Mouse (Mus musculus) CH12.LX (cell line): ENCODE measurements around the gene Rpl3l. TPM values are rescaled to one million over a fixed set of nuclear protein-coding genes. Genes with fewer than 3 reads are reported as not detected.

Experiments
- DNase-seq: peaks from one replicate; pipeline ENCODE4 v3.0.0-alpha.2; 2013; ENCODE audit errors: extremely low read depth
- H3K27ac ChIP-seq: 2 replicates; pipeline ENCODE4 v1.5.1; 2012; ENCODE audit warnings: low read depth, mild to moderate bottlenecking, control low read depth, moderate library complexity; ENCODE audit not compliant: insufficient read depth
- H3K27me3 ChIP-seq: replicated peaks from 2 replicates; pipeline ENCODE3; 2012; ENCODE audit warnings: inconsistent platforms
- H3K36me3 ChIP-seq, 2 experiments: replicated peaks in 1 of 2; 2 replicates each; pipeline versions ENCODE3 to v1.6.1; 2012; ENCODE audit warnings: inconsistent platforms in 1 of 2, low read length in 1 of 2, mild to moderate bottlenecking in 1 of 2, mixed read lengths in 1 of 2, moderate library complexity in 1 of 2; ENCODE audit not compliant: control insufficient read depth in 1 of 2, insufficient read depth in 1 of 2
- H3K4me1 ChIP-seq, 2 experiments: 2 replicates each; pipeline ENCODE4 v1.6.1; 2012; ENCODE audit warnings: inconsistent platforms in 1 of 2, moderate library complexity in 1 of 2; ENCODE audit not compliant: insufficient read depth in 2 of 2, control insufficient read depth in 1 of 2
- H3K4me2 ChIP-seq: 2 replicates; pipeline ENCODE4 v1.6.1; 2012; ENCODE audit warnings: low read depth, mild to moderate bottlenecking, control low read depth; ENCODE audit not compliant: poor library complexity, insufficient read depth, severe bottlenecking
- H3K4me3 ChIP-seq, 3 experiments: fragments of 150-350 bp in 1 of 3; sonication (generic) in 1 of 3; replicated peaks in 1 of 3; 2 replicates each; pipeline versions ENCODE3 to v1.5.1; 2011 to 2012; ENCODE audit warnings: low read depth in 2 of 3, low read length in 2 of 3, mild to moderate bottlenecking in 2 of 3, moderate library complexity in 2 of 3, control low read depth in 1 of 3, improper control_type of control experiment in 1 of 3, inconsistent platforms in 1 of 3, mixed read lengths in 1 of 3; ENCODE audit not compliant: poor library complexity in 1 of 3
- H3K79me2 ChIP-seq: replicated peaks from 2 replicates; pipeline ENCODE4 v1.6.1; 2012; ENCODE audit warnings: mild to moderate bottlenecking, moderate library complexity; ENCODE audit not compliant: control insufficient read depth, poor library complexity, insufficient read depth, severe bottlenecking; ENCODE audit errors: extremely low read depth
- H3K9ac ChIP-seq: 2 replicates; pipeline ENCODE4 v1.6.1; 2012; ENCODE audit warnings: low read depth, mild to moderate bottlenecking, control low read depth, moderate library complexity; ENCODE audit not compliant: insufficient read depth
- H3K9me3 ChIP-seq: replicated peaks from 2 replicates; pipeline ENCODE3; 2012; ENCODE audit warnings: low read length, inconsistent platforms, mixed read lengths
- BHLHE40 ChIP-seq: IDR thresholded peaks from 2 replicates; pipeline ENCODE4 v1.6.1; 2011; ENCODE audit warnings: mild to moderate bottlenecking, low read depth, low read length, improper control_type of control experiment
- CHD2 ChIP-seq: IDR thresholded peaks from 2 replicates; pipeline ENCODE4 v1.6.1; 2011; ENCODE audit warnings: low read length, improper control_type of control experiment
- JUND ChIP-seq: conservative IDR thresholded peaks from 2 replicates; pipeline ENCODE4 v1.6.1; 2011; ENCODE audit warnings: low read depth, low read length, improper control_type of control experiment
- KAT2A ChIP-seq: IDR thresholded peaks from 2 replicates; pipeline ENCODE4 v1.6.1; 2012; ENCODE audit warnings: low read length, improper control_type of control experiment, inconsistent platforms; ENCODE audit not compliant: insufficient replicate concordance
- MAFK ChIP-seq: IDR thresholded peaks from 2 replicates; pipeline ENCODE4 v1.6.1; 2011; ENCODE audit warnings: low read length, improper control_type of control experiment; ENCODE audit not compliant: insufficient replicate concordance
- MXI1 ChIP-seq: IDR thresholded peaks from 2 replicates; pipeline ENCODE4 v1.6.1; 2011; ENCODE audit warnings: mild to moderate bottlenecking, low read depth, low read length, improper control_type of control experiment
- TCF12 ChIP-seq: IDR thresholded peaks from 2 replicates; pipeline ENCODE4 v1.6.1; 2014; ENCODE audit warnings: low read depth, mild to moderate bottlenecking, inconsistent platforms, low read length, improper control_type of control experiment
- UBTF ChIP-seq: IDR thresholded peaks from 2 replicates; pipeline ENCODE4 v1.6.1; 2012; ENCODE audit warnings: low read depth, mild to moderate bottlenecking, inconsistent platforms, low read length, improper control_type of control experiment, moderate library complexity
- ZC3H11A ChIP-seq: IDR thresholded peaks from 2 replicates; pipeline ENCODE4 v1.6.1; 2012; ENCODE audit warnings: low read depth, mild to moderate bottlenecking, inconsistent platforms, low read length, improper control_type of control experiment
- ZMIZ1 ChIP-seq: IDR thresholded peaks from 2 replicates; pipeline ENCODE4 v1.6.1; 2012; ENCODE audit warnings: low read depth, mild to moderate bottlenecking, inconsistent platforms, low read length, improper control_type of control experiment
- dilution Hi-C: fragments of 300-500 bp; cut with MboI; formaldehyde crosslinking; loops from 2 replicates; pipeline ENCODE4 v1.14.3; 2020; ENCODE audit warnings: low sequenced_read_pairs; ENCODE audit not compliant: extremely low pct_unique_long_range_greater_than_20kb, extremely low pct_ligation_motif_present
- in situ Hi-C: fragments of 300-500 bp; cut with MboI; formaldehyde crosslinking; loops from 3 replicates; pipeline ENCODE4 v1.14.3; 2019; ENCODE audit warnings: low sequenced_read_pairs, low pct_ligation_motif_present, low pct_unique_long_range_greater_than_20kb, mixed read lengths
- polyA plus RNA-seq: library from polyadenylated mRNA; unstranded; fragments of >175 nt; gene quantifications from 2 replicates; pipeline ENCODE4 v1.2.1, GENCODE M21; 2012; ENCODE audit warnings: low read depth; ENCODE audit not compliant: insufficient read length
- total RNA-seq, 2 experiments: library from RNA; depleted of rRNA; stranded (reverse); fragments of 300-350 nt in 1 of 2; fragments of >200 nt in 1 of 2; gene quantifications; 2 replicates each; pipeline ENCODE4 v1.2.3; 2012 to 2014

The Rpl3l gene
- total and polyA plus RNA-seq, 3 experiments: 0.91 TPM; not detected in 2

DNA sequence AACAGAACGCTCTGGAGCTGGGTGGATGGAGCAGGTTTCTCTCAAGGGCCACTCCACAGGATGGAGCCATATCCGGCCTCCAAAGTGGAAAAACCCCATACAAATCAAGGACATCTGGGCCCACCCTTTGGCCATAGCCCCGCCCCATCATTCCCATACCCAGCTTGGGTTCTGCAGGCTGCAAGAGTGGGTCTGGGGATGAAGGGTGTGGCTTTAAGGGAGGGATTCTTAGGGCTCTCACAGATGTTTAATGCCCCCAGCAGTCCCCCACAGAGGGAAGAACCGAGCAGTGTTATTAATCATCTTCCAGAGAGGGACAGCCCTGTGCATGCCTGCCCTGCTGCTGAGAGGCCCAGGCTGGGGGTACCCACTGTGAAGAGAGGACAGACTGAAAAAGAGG lies 19.4 kb downstream of the Rpl3l start:
- dilution Hi-C loops: no loop called here
- no peak for DNase-seq
- H3K27me3 ChIP-seq: peaks cover 52% of the 10 kb centered on the region

GRCm38 (mm10) chr17:24751528-24751927 lies 23.9 kb downstream of the Rpl3l start:
- Histone ChIP-seq H3K27me3 (peaks cover 86% of the 10 kb centered on the region), H3K4me1 (peaks cover 6 to 24% of the 10 kb centered on the region in 2 experiments), H3K27ac (no peak overlapping the region), H3K36me3 (no peaks in the 10 kb centered on the region), H3K4me2 (no peak overlapping the region), H3K4me3 (no peak overlapping the region), H3K9ac (no peak overlapping the region), H3K79me2 (no peaks in the 10 kb centered on the region), H3K9me3 (no peaks in the 10 kb centered on the region)
- DNase-seq: no peak
- dilution Hi-C loops: no loop called here
- TF ChIP-seq MAFK (no peak), ZC3H11A (no peak), MXI1 (no peak), UBTF (no peak), TCF12 (no peak), BHLHE40 (no peak), ZMIZ1 (no peak), KAT2A (no peak), JUND (no peak)
- in situ Hi-C loops: no loop called here

More for the DNA sequence above, 19.4 kb downstream of the Rpl3l start:
- TF ChIP-seq MXI1: no peak
- Histone ChIP-seq H3K4me3 (no peak overlapping the region), H3K27ac (no peak overlapping the region), H3K9ac (no peak overlapping the region), H3K4me2 (no peak overlapping the region), H3K36me3 (peaks cover 2 to 12% of the 10 kb centered on the region in 2 experiments), H3K4me1 (peaks cover 0 to 10% of the 10 kb centered on the region in 2 experiments; a peak in 1 of 4 replicates), H3K79me2 (no peaks in the 10 kb centered on the region), H3K9me3 (no peaks in the 10 kb centered on the region)
- in situ Hi-C loops: no loop called here

- DNase-seq: no peak
- H3K4me1 ChIP-seq: peaks cover 6 to 14% of the 10 kb centered on the region in 2 experiments
- H3K9me3 ChIP-seq: no peaks in the 10 kb centered on the region
- dilution Hi-C loops (no loop called here), in situ Hi-C loops (no loop called here)
- peak within 1 kb of the TSS; percentile 4; the same call in 1 of the 2 replicates for H3K9ac ChIP-seq
- H3K36me3 ChIP-seq: no peaks in the 10 kb centered on the region
- no peak within 1 kb of the TSS for H3K27ac ChIP-seq
- no peaks in the 10 kb centered on the region for H3K79me2 ChIP-seq
- peak within 1 kb of the TSS; percentile 95 for H3K4me2 ChIP-seq
- peaks cover 83% of the 10 kb centered on the region for H3K27me3 ChIP-seq
- peak within 1 kb of the TSS; percentile 23 to 59 (median 33) for H3K4me3 ChIP-seq
- TF ChIP-seq TCF12 (no peak), UBTF (no peak), CHD2 (no peak), KAT2A (no peak)
Observed at GRCm38 (mm10) chr17:24752415-24753394, 25.1 kb downstream of the Rpl3l start, which contains the start of gene Hs3st6. TSS of gene Hs3st6 (plus strand) at chr17:24752988.
